Mouse (Mus musculus) lung, adult 2 months (tissue): ENCODE measurements around the gene Gm47841.

Experiments
- CTCF ChIP-seq: fragments of 200-500 bp; IDR thresholded peaks from 2 replicates; pipeline ENCODE4 v1.5.1; 2011; ENCODE audit warnings: mild to moderate bottlenecking, low read length, control low read depth; ENCODE audit not compliant: insufficient read depth
- POLR2A ChIP-seq: fragments of 200-500 bp; IDR thresholded peaks from 2 replicates; pipeline ENCODE4 v1.6.1; 2011; ENCODE audit warnings: low read depth, mild to moderate bottlenecking, control low read depth, low read length, borderline replicate concordance; ENCODE audit errors: extremely low read depth

DNA sequence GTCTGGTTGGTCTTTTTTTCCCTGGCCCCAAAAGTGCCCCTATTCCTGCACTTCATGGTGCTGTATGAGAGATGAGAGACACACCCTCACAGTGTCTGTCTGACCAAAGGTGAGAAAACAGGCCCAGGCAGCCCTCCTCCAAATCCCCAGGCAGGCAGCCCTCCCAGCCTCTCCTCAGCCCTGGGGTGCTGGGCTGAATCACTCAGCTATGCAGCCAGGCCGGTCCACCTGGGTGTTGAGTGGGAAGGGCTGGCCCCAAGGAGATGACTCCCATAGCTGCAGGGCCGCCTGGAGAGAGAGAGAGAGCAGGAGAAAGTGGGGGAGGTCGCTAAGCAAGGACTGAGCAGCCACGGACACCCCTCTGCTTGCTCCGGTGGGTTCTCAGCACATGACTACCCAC, 23.6 kb upstream of the Gm47841 start:
- TF ChIP-seq CTCF (no peak), POLR2A (no peak)
